Mouse (Mus musculus) lung, postnatal 4 days (tissue): Measurements from ENCODE around the gene Irf2bp2.
A peak's percentile ranks its signal among the peaks of the same experiment; 100 is the strongest.

Experiments used
- DNase-seq, 2 experiments: peaks; one replicate each; pipeline ENCODE4 v3.0.0; 2021

The Irf2bp2 gene

GRCm38 (mm10) chr8:126585561-126586031 lies 8.2 kb downstream of the Irf2bp2 start:
- no peak for DNase-seq

GRCm38 (mm10) chr8:126584844-126585231 lies 8.9 kb downstream of the Irf2bp2 start:
- DNase-seq = no peak

- peak; percentile 86 to 92 for DNase-seq
These were observed 9.6 kb downstream of the Irf2bp2 start for GRCm38 (mm10) chr8:126583971-126584843.

GRCm38 (mm10) chr8:126583534-126583933 lies 10.3 kb downstream of the Irf2bp2 start:
- peak; percentile 50 to 63 for DNase-seq

- DNase-seq = peak in 1 of 2 experiments; percentile 32
These were observed 10.8 kb downstream of the Irf2bp2 start for GRCm38 (mm10) chr8:126583018-126583417.

- peak; percentile 76 to 84 for DNase-seq
These were observed 11.3 kb downstream of the Irf2bp2 start for GRCm38 (mm10) chr8:126582509-126582908.

- peak in 1 of 2 experiments; percentile 11 for DNase-seq
These were observed 12.1 kb downstream of the Irf2bp2 start for GRCm38 (mm10) chr8:126581662-126582061.

GRCm38 (mm10) chr8:126580826-126581225 lies 13.0 kb downstream of the Irf2bp2 start:
- DNase-seq = no peak

GRCm38 (mm10) chr8:126580086-126580485 lies 13.7 kb downstream of the Irf2bp2 start:
- peak in 1 of 2 experiments; percentile 18 for DNase-seq

- DNase-seq = peak in 1 of 2 experiments; percentile 11
These were observed 15.1 kb downstream of the Irf2bp2 start for GRCm38 (mm10) chr8:126578641-126579040.

- no peak for DNase-seq
These were observed 16.9 kb downstream of the Irf2bp2 start for GRCm38 (mm10) chr8:126576919-126577318.

- no peak for DNase-seq
These were observed 17.7 kb downstream of the Irf2bp2 start for GRCm38 (mm10) chr8:126576086-126576485.

- no peak for DNase-seq
These were observed 18.7 kb downstream of the Irf2bp2 start for GRCm38 (mm10) chr8:126574882-126575637.

- no peak for DNase-seq
These were observed 19.9 kb downstream of the Irf2bp2 start for GRCm38 (mm10) chr8:126573878-126574277.

- no peak for DNase-seq
These were observed 20.6 kb downstream of the Irf2bp2 start for GRCm38 (mm10) chr8:126573079-126573694.

GRCm38 (mm10) chr8:126571065-126571660 lies 22.6 kb downstream of the Irf2bp2 start:
- DNase-seq = peak; percentile 32 to 44

- no peak for DNase-seq
These were observed 23.2 kb downstream of the Irf2bp2 start for GRCm38 (mm10) chr8:126570521-126571040.

- DNase-seq = no peak
These were observed 23.7 kb downstream of the Irf2bp2 start for GRCm38 (mm10) chr8:126570046-126570445.

- no peak for DNase-seq
These were observed 24.1 kb downstream of the Irf2bp2 start for GRCm38 (mm10) chr8:126569638-126570037.

GRCm38 (mm10) chr8:126567674-126568073 lies 26.1 kb downstream of the Irf2bp2 start:
- DNase-seq = no peak

GRCm38 (mm10) chr8:126566446-126567062 lies 27.2 kb downstream of the Irf2bp2 start:
- DNase-seq = peak; percentile 72 to 88

- DNase-seq = peak; percentile 57 to 58
These were observed 27.8 kb downstream of the Irf2bp2 start for GRCm38 (mm10) chr8:126565954-126566445.
